Mouse (Mus musculus) hindbrain, embryonic 14.5 days (tissue): ENCODE data around the gene H2-Ab1. TPM values are rescaled to one million over a fixed set of nuclear protein-coding genes. Genes with fewer than 3 reads are reported as not detected.
"Not testable (repeated sequence)": the region's sequence is repeated elsewhere in the genome, so short reads cannot be mapped to it uniquely, and the experiment has no call there.

Source experiments
- ATAC-seq: fragments of 200-750 bp; cut with Nextera tagmentation; 2 replicates; pipeline ENCODE4 v1.8.0; 2017; ENCODE audit warnings: moderate number of reproducible peaks, mild to moderate bottlenecking, moderate TSS enrichment, moderate library complexity; ENCODE audit not compliant: low FRiP score
- DNase-seq: peaks from one replicate; pipeline ENCODE4 v3.0.0-alpha.2; 2015; ENCODE audit warnings: low spot score
- H3K27ac ChIP-seq: fragments of 300-500 bp; sonication (generic); 2 replicates; pipeline ENCODE4 v1.5.1; 2014; ENCODE audit warnings: mild to moderate bottlenecking, moderate library complexity
- H3K27me3 ChIP-seq: fragments of 300-500 bp; sonication (generic); 2 replicates; pipeline ENCODE4 v1.6.1; 2014; ENCODE audit warnings: mild to moderate bottlenecking, low read length, mixed read lengths; ENCODE audit not compliant: control insufficient read depth, insufficient read depth
- H3K36me3 ChIP-seq: fragments of 300-500 bp; sonication (generic); replicated peaks from 2 replicates; pipeline ENCODE4 v1.6.1; 2014; ENCODE audit not compliant: control insufficient read depth, insufficient read depth
- H3K4me1 ChIP-seq: fragments of 300-500 bp; sonication (generic); replicated peaks from 2 replicates; pipeline ENCODE4 v1.6.1; 2014; ENCODE audit warnings: antibody characterized with exemption, low read length, mixed read lengths; ENCODE audit not compliant: control insufficient read depth, insufficient read depth
- H3K4me2 ChIP-seq: fragments of 300-500 bp; sonication (generic); replicated peaks from 2 replicates; pipeline ENCODE4 v1.6.1; 2014; ENCODE audit warnings: mild to moderate bottlenecking, moderate library complexity
- H3K4me3 ChIP-seq: fragments of 300-500 bp; sonication (generic); replicated peaks from 2 replicates; pipeline ENCODE4 v1.5.1; 2014; ENCODE audit warnings: mild to moderate bottlenecking, low read length
- H3K9ac ChIP-seq: fragments of 300-500 bp; sonication (generic); 2 replicates; pipeline ENCODE4 v1.6.1; 2014
- H3K9me3 ChIP-seq: fragments of 300-500 bp; sonication (generic); 2 replicates; pipeline ENCODE4 v1.6.1; 2016; ENCODE audit warnings: low read length; ENCODE audit not compliant: control insufficient read depth
- WGBS: fragments of 180-500 bp; shearing (Covaris S2); extraction: QIAGEN DNeasy Blood & Tissue Kit; methylation state at CpG from one replicate; pipeline ENCODE4 v1.1.7; 2014; 5-methylcytosine and 5-hydroxymethylcytosine counted together
- polyA plus RNA-seq: library from polyadenylated mRNA; unstranded; fragments of >200 nt; fragmentation: Nextera tagmentation; extraction: Ambion mirVana; gene quantifications from 2 replicates; pipeline ENCODE4 v1.2.1, GENCODE M21; 2014

Gene H2-Ab1
- polyA plus RNA-seq, 1 experiment from 2014 or later, result 1.8 TPM

DNA sequence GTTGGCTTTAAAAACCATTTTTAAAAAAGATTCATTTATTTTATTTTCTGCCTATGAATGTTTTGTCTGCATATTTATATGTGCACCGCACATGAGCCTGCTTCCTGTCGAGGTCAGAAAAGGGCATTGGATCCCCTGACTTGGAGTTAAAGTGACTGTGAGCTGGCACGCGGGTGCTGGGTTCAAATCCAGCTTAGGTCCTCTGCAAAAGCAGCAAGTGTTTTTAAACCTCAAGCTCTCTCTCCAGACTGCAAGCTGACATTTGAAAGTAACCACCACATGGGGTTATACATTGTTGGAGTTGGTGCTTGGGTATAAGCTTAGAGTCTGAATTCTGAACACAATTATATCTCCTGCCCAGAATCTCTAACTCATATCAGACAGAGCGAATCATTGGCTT, 39.5 kb upstream of the H2-Ab1 start:
- H3K4me2 ChIP-seq, result no peak overlapping the region
- no peaks in the 10 kb centered on the region for H3K4me1 ChIP-seq
- no peak overlapping the region for H3K27ac ChIP-seq
- no peaks in the 10 kb centered on the region for H3K9me3 ChIP-seq
- 91% methylated on average over 5 of the region's 5 CpGs for WGBS
- ATAC-seq (no peak), DNase-seq (no peak)
- H3K36me3 ChIP-seq, result no peaks in the 10 kb centered on the region
- peaks cover 27% of the 10 kb centered on the region for H3K27me3 ChIP-seq
- no peak overlapping the region for H3K4me3 ChIP-seq
- H3K9ac ChIP-seq, result no peak overlapping the region

DNA sequence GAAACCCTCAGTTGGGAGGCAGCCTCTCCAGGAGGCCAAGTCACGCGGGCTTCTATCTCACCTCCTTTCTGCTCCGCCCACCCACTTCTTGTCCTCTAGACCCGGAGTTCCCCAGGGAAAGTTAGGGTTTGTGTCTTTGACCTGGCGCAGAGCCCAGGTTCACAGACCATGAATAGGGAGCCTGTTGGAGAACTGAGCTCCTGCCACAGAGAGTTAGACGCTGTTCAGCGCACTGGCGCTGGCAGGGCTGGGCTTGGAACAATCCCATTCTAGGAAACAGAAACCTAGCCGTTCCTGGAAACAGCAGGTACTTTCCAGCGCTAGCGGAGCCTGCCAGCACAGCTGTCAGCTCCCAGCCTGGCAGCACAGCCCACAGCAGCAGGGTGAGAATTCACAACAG, 38.8 kb upstream of the H2-Ab1 start:
- DNase-seq, result no peak
- no peak overlapping the region for H3K9ac ChIP-seq
- no peaks in the 10 kb centered on the region for H3K9me3 ChIP-seq
- H3K27me3 ChIP-seq, result peaks cover 22% of the 10 kb centered on the region
- H3K4me3 ChIP-seq, result no peak overlapping the region
- 76% methylated on average over 11 of the region's 11 CpGs for WGBS
- no peak overlapping the region for H3K4me2 ChIP-seq
- no peak for ATAC-seq
- H3K27ac ChIP-seq, result no peak overlapping the region
- no peaks in the 10 kb centered on the region for H3K36me3 ChIP-seq
- H3K4me1 ChIP-seq, result no peaks in the 10 kb centered on the region

DNA sequence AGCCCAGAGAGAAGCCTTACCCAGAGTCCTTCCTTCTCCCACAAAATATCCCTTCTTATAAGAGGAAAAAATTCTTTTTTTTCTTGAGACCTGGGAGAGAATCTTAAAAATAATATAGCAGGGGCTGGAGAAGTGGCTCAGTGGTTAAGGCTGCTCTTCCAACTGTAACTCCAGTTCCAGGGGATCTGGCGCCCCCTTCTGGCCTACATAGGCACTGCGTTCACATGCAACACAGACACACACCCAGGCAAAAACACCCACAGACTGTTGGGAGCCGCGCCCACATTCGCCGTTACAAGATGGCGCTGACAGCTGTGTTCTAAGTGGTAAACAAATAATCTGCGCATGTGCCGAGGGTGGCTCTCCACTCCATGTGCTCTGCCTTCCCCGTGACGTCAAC, 38.4 kb upstream of the H2-Ab1 start:
- not testable (repeated sequence) for ATAC-seq, H3K9ac ChIP-seq, H3K4me3 ChIP-seq, H3K9me3 ChIP-seq, H3K4me2 ChIP-seq, H3K27ac ChIP-seq, H3K36me3 ChIP-seq, DNase-seq, H3K4me1 ChIP-seq
- peaks cover 18% of the 10 kb centered on the region; the same call in 1 of the 2 replicates for H3K27me3 ChIP-seq
- 89% methylated on average over 8 of the region's 11 CpGs for WGBS

DNA sequence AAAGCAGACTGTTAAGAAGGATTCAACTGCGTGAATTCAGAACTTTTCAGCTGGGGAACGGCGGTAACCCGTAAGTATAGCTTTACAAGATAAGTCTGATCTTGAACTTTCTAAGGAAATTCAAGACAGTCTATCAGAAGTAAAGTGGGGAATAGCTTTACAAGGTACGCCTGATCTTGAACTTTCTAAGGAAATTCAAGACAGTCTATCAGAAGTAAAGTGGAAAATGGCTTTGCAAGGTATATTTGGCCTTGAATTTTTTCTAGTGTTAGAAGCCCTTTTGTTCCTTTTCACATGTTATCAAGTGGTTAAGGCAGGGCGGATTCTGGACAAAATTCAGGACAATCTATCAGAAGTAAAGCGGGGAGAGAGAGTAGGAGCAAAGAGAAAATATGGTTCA, 37.7 kb upstream of the H2-Ab1 start:
- not testable (repeated sequence) for H3K4me1 ChIP-seq, ATAC-seq, DNase-seq, H3K36me3 ChIP-seq, H3K4me3 ChIP-seq, H3K9me3 ChIP-seq, H3K4me2 ChIP-seq, H3K27ac ChIP-seq, H3K9ac ChIP-seq
- 99% methylated on average over 3 of the region's 7 CpGs for WGBS
- peaks cover 11% of the 10 kb centered on the region; the same call in 1 of the 2 replicates for H3K27me3 ChIP-seq

DNA sequence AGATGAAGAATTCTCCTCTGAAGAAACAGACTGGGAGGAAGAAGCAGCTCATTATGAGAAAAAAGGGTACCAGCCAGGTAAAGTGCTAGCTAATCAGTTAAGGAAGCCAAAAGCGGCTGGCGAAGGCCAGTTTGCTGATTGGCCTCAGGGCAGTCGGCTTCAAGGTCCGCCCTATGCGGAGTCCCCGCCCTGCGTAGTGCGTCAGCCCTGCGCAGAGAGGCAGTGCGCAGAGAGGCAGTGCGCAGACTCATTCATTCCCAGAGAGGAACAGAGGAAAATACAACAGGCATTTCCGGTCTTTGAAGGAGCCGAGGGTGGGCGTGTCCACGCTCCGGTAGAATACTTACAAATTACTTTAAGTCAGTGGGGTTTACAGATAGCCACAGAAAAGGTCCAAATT, 37.1 kb upstream of the H2-Ab1 start:
- not testable (repeated sequence) for H3K36me3 ChIP-seq, H3K9me3 ChIP-seq, DNase-seq, ATAC-seq, H3K9ac ChIP-seq, H3K4me3 ChIP-seq, H3K27ac ChIP-seq, H3K4me1 ChIP-seq, H3K4me2 ChIP-seq, H3K27me3 ChIP-seq
- 95% methylated on average over 3 of the region's 16 CpGs for WGBS

DNA sequence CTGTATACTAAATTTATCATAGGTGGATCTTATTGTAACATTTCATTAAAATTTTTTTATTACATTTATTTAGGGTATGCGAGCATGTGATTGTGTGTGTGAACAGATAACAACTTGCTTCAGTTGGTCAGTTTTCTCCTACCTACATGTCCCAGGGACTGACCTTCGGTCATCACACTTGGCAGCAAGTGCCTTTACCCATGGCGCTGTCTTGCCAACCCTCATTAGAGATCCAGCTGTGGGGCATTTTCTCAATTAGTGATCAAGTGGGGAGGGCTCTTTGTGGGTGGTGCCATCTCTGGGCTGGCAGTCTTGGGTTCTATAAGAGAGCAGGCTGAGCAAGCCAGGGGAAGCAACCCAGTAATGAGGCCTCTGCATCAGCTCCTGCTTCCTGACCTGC, 32.7 kb upstream of the H2-Ab1 start:
- WGBS, result 96% methylated on average over 3 of the region's 3 CpGs
- no peak for ATAC-seq
- Histone ChIP-seq H3K9ac (no peak overlapping the region), H3K4me1 (no peaks in the 10 kb centered on the region), H3K4me3 (no peak overlapping the region), H3K36me3 (no peaks in the 10 kb centered on the region), H3K27ac (no peak overlapping the region), H3K9me3 (0 out of 2 replicates have a peak, but pooled peaks cover 5% of the 10 kb centered on the region), H3K4me2 (no peak overlapping the region), H3K27me3 (no peaks in the 10 kb centered on the region)
- DNase-seq, result no peak

DNA sequence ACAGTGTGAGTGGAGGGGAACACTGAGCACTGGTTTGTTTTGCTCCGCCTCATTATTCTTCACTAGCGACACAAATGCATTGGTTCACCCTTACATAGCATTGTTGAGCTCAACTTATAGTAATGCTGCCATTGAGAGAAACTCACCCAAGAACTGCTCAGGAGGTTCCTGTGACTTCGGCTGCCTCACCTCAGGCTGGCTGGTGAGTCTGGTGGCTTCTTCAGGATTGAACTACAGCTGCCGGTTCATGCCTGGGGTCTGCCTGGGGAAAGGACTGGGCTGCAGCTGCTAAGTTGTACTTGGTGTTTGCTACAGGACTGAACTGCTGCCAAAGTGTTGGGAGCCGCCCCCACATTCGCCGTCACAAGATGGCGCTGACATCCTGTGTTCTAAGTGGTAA, 32.1 kb upstream of the H2-Ab1 start:
- no peak overlapping the region for H3K4me2 ChIP-seq
- 94% methylated on average over 8 of the region's 8 CpGs for WGBS
- no peak overlapping the region for H3K4me3 ChIP-seq
- H3K4me1 ChIP-seq, result no peaks in the 10 kb centered on the region
- no peak overlapping the region for H3K27ac ChIP-seq
- H3K27me3 ChIP-seq, result no peaks in the 10 kb centered on the region
- no peak for ATAC-seq
- DNase-seq, result no peak
- no peak overlapping the region for H3K9ac ChIP-seq
- 0 out of 2 replicates have a peak, but pooled peaks cover 5% of the 10 kb centered on the region for H3K9me3 ChIP-seq
- no peaks in the 10 kb centered on the region for H3K36me3 ChIP-seq

DNA sequence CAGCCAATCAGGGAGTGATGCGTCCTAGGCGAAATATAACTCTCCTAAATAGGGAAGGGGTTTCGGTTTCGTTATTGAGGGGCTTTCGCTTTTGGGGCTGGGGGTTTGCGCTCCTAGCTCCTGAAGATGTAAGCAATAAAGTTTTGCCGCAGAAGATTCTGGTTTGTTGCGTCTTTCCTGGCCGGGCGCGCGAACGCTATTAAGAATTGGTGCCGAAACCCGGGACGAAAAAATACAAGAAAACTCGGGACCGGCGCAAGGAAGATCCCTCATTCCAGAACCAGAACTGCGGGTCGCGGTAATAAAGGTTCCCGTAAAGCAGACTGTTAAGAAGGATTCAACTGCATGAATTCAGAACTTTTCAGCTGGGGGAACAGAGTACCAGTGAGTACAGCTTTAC, 31.6 kb upstream of the H2-Ab1 start:
- not testable (repeated sequence) for H3K4me2 ChIP-seq, DNase-seq, H3K9ac ChIP-seq, H3K4me3 ChIP-seq, H3K27ac ChIP-seq, ATAC-seq, H3K9me3 ChIP-seq, H3K36me3 ChIP-seq, H3K4me1 ChIP-seq, H3K27me3 ChIP-seq
- WGBS, result 96% methylated on average over 13 of the region's 23 CpGs

DNA sequence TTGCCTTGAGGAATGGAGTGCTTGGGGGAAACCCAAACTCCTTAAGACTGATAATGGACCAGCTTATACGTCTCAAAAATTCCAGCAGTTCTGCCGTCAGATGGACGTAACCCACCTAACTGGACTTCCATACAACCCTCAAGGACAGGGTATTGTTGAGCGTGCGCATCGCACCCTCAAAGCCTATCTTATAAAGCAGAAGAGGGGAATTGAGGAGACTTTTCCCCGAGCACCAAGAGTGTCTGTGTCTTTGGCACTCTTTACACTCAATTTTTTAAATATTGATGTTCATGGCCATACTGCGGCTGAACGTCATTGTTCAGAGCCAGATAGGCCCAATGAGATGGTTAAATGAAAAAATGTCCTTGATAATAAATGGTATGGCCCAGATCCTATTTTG, 26.5 kb upstream of the H2-Ab1 start:
- not testable (repeated sequence) for H3K4me1 ChIP-seq, H3K27me3 ChIP-seq, H3K36me3 ChIP-seq, ATAC-seq, H3K9me3 ChIP-seq, DNase-seq, H3K27ac ChIP-seq, H3K4me3 ChIP-seq, H3K9ac ChIP-seq, H3K4me2 ChIP-seq
- WGBS, result 95% methylated on average over 2 of the region's 9 CpGs

DNA sequence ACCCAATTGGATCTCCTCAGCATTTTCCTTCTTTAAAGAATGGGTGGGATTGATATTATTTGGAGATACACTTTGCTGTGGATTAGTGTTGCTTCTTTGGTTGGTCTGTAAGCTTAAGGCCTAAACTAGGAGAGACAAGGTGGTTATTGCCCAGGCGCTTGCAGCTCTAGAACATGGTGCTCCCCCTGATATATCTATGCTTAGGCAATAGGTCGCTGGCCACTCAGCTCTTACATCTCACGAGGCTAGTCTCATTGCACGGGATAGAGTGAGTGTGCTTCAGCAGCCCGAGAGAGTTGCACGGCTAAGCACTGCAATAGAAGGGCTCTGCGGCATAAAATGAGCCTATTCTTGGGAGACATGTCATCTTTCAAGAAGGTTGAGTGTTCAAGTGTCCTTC, 25.5 kb upstream of the H2-Ab1 start:
- WGBS, result 95% methylated on average over 4 of the region's 7 CpGs
- H3K9ac ChIP-seq, H3K4me2 ChIP-seq: not testable (repeated sequence)

More for the DNA sequence above, 25.5 kb upstream of the H2-Ab1 start:
- DNase-seq, H3K27me3 ChIP-seq, H3K27ac ChIP-seq, ATAC-seq, H3K4me1 ChIP-seq, H3K4me3 ChIP-seq, H3K9me3 ChIP-seq, H3K36me3 ChIP-seq: not testable (repeated sequence)
